Mouse (Mus musculus) small intestine, adult 2 months (tissue): ENCODE measurements around the gene Rflna. TPM values are rescaled to one million over a fixed set of nuclear protein-coding genes. Genes with fewer than 3 reads are reported as not detected.

ENCODE experiments used
- H3K27ac ChIP-seq: fragments of 200-500 bp; 2 replicates; pipeline ENCODE4 v1.5.1; 2012; ENCODE audit warnings: low read depth, low read length, control low read depth, inconsistent platforms; ENCODE audit not compliant: insufficient read depth
- H3K27me3 ChIP-seq: fragments of 200-500 bp; 2 replicates; pipeline ENCODE4 v1.6.1; 2012; ENCODE audit warnings: mild to moderate bottlenecking, moderate library complexity, low read length, inconsistent platforms; ENCODE audit not compliant: control insufficient read depth, insufficient read depth
- H3K36me3 ChIP-seq: fragments of 200-500 bp; 2 replicates; pipeline ENCODE4 v1.6.1; 2012; ENCODE audit warnings: mild to moderate bottlenecking, low read length, control low read depth, inconsistent platforms; ENCODE audit not compliant: control insufficient read depth, insufficient read depth
- H3K4me1 ChIP-seq: fragments of 200-500 bp; 2 replicates; pipeline ENCODE4 v1.6.1; 2012; ENCODE audit warnings: low read length, inconsistent platforms, mixed read lengths; ENCODE audit not compliant: control insufficient read depth, insufficient read depth, insufficient read length
- H3K4me3 ChIP-seq: fragments of 200-500 bp; 2 replicates; pipeline ENCODE4 v1.5.1; 2012; ENCODE audit warnings: low read depth, mild to moderate bottlenecking, control low read depth, inconsistent platforms, low read length, moderate library complexity
- CTCF ChIP-seq: fragments of 200-500 bp; IDR thresholded peaks from 2 replicates; pipeline ENCODE4 v1.5.1; 2012; ENCODE audit warnings: low read depth, mild to moderate bottlenecking, control low read depth, inconsistent platforms, low read length, moderate library complexity, mixed read lengths; ENCODE audit not compliant: insufficient replicate concordance, insufficient read length; ENCODE audit errors: extremely low read depth
- POLR2A ChIP-seq: fragments of 200-500 bp; IDR thresholded peaks from 2 replicates; pipeline ENCODE4 v1.6.1; 2012; ENCODE audit warnings: low read depth, mild to moderate bottlenecking, control low read depth, inconsistent platforms, low read length, moderate library complexity
- WGBS: fragments of 180-500 bp; shearing (Covaris S2); methylation state at CpG from one replicate; pipeline ENCODE4 v1.1.7; 2018; 5-methylcytosine and 5-hydroxymethylcytosine counted together
- polyA plus RNA-seq: library from polyadenylated mRNA; depleted of rRNA; stranded (reverse); fragments of >200 nt; gene quantifications from 2 replicates; pipeline ENCODE4 v1.2.3, GENCODE M21; 2012

The Rflna gene
- polyA plus RNA-seq, 1 experiment = 4.0 TPM

DNA sequence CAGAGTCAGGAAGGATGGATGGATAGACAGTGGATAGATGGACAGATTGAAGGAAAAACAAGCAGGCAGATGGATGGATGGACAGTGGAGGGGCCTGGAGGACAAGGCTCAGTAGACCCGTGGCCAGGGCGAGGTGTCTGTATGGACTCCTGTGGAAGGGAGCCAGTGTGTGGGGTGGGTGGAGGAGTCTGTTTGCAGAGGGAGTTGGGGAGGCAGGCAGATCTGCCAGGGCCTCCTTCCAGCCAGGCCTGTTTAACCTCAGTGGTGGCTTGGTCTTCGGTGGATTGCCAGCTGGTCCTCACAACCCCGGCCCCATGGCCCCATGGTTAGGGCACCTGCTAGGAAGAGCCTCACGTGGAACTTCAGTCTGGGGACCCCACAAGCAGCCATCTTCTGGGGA is 3.9 kb downstream of the Rflna start:
- Histone ChIP-seq H3K36me3 (no peaks in the 10 kb centered on the region), H3K4me3 (no peak overlapping the region), H3K27ac (no peak overlapping the region), H3K4me1 (peaks cover 3% of the 10 kb centered on the region), H3K27me3 (peaks cover 19% of the 10 kb centered on the region)
- TF ChIP-seq CTCF = no peak
- no peak for TF ChIP-seq POLR2A
- WGBS = 45% methylated on average over 5 of the region's 5 CpGs

DNA sequence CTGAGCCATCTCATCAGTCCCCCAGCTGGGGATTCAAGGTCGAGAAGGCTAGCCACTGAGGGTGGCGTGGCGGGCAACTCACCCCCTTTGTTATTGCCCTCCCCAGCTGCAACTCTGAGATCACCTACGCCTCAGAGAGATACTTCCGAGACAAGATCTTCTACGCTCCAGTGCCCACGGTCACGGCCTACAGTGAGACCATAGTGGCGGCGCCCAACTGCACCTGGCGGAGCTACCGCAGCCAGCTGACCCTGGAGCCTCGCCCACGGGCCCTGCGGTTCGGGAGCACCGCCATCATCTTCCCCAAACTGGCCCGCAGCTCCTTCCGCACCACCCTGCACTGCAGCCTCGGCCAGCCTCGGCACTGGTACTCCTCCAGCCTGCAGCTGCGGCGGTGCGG is 8.1 kb downstream of the Rflna start:
- H3K27me3 ChIP-seq = no peaks in the 10 kb centered on the region
- no peak overlapping the region for H3K4me3 ChIP-seq
- peaks cover 3% of the 10 kb centered on the region; the same call in 1 of the 2 replicates for H3K36me3 ChIP-seq
- H3K27ac ChIP-seq = no peak overlapping the region
- no peaks in the 10 kb centered on the region for H3K4me1 ChIP-seq
- 91% methylated on average over 24 of the region's 24 CpGs for WGBS
- TF ChIP-seq CTCF = no peak
- no peak for TF ChIP-seq POLR2A

DNA sequence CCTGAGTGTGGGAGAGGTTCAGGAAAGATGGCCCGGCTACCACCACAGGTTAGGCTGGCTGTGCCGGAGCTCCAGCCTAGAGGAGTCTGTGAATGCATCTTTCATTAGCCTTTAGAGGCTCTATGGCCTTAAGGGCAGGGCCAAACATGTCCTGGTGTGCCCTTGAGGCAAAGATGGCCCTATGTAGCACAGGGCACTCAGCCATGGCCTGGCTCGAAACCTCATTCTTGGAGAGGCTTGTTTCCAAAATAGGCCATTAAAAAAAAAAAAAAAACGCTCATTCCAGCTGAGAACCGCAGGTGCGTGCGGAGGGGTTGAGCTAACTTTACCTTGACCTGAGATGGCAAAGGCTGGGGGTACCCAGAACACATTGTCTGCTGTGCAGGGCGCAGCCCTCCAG is 8.6 kb downstream of the Rflna start:
- Histone ChIP-seq H3K36me3 (peaks cover 7% of the 10 kb centered on the region), H3K4me3 (no peak overlapping the region), H3K27ac (no peak overlapping the region), H3K4me1 (no peaks in the 10 kb centered on the region), H3K27me3 (no peaks in the 10 kb centered on the region)
- WGBS = 89% methylated on average over 8 of the region's 8 CpGs
- TF ChIP-seq CTCF (no peak), POLR2A (no peak)

DNA sequence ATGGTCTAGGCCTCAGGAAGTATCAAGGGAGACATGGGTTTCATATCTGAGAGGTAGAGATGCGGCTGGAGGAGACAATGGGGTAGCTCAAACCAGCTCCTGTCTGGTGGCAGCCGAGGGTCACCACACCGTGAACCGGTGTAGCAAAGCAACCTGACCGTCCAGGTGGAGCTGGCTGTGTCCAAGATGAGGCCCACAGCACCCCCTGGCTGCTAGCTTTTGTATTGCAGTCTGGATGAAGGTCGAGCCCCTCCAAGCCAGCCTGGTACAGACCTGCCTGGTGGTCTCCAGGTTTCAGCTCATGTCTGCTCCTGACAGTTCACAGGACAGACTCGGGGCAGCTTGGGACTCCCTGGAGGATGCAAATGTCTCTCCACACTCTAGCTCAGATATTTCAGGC is 11.5 kb downstream of the Rflna start:
- Histone ChIP-seq H3K27ac (no peak overlapping the region), H3K4me3 (no peak overlapping the region), H3K36me3 (peaks cover 32% of the 10 kb centered on the region), H3K27me3 (no peaks in the 10 kb centered on the region), H3K4me1 (no peaks in the 10 kb centered on the region)
- WGBS = 51% methylated on average over 7 of the region's 7 CpGs
- TF ChIP-seq CTCF (peak; percentile 72), POLR2A (no peak)

DNA sequence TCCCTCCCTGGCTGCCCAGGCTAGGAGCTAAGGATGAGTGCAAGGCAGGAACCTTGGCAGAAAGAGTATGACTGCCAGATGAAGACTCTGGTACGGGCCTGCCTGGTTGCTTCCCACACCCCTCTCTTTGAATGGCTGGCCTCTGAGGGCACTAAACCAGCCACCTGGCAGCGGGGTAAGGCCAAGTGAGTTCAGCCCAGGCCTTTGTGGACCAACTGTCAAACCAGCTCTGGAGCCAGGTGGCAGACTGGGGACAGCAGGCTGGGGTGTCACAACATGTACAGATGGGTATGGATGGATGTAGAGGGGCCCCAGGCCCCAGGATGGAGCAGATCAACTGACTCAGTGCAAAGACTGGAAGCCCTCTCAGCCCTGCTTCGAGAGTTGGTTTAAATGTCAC is 12.0 kb downstream of the Rflna start:
- Histone ChIP-seq H3K36me3 (peaks cover 34% of the 10 kb centered on the region), H3K4me3 (no peak overlapping the region), H3K27me3 (no peaks in the 10 kb centered on the region)

DNA sequence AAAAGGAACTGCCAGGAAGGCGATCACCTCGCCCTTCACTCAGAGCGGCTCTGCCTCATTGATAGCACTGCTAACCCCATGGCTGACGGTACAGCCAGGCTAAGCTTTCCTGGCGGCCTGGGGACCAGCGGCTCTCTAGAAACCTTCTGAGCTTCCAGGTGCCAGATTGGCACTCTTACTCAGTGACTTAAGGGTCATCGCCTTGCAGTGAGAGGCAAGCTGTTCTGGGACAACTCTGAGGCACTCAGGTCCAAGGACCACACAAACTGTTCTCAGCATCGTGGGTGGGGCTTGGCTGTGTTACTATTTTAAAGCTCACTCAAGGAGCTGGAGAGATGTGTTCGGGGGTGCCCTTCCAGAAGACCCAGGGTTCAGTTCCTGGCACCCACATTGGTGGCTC is 12.6 kb downstream of the Rflna start:
- no peaks in the 10 kb centered on the region for H3K27me3 ChIP-seq
- WGBS = 81% methylated on average over 9 of the region's 9 CpGs
- peaks cover 34% of the 10 kb centered on the region for H3K36me3 ChIP-seq
- H3K4me3 ChIP-seq = no peak overlapping the region
- H3K27ac ChIP-seq = no peak overlapping the region
- H3K4me1 ChIP-seq = no peaks in the 10 kb centered on the region
- TF ChIP-seq POLR2A = no peak
- no peak for TF ChIP-seq CTCF

More for the DNA sequence above, 12.0 kb downstream of the Rflna start:
- Histone ChIP-seq H3K27ac (no peak overlapping the region), H3K4me1 (no peaks in the 10 kb centered on the region)
- no peak for TF ChIP-seq CTCF
- no peak for TF ChIP-seq POLR2A
- 76% methylated on average over 3 of the region's 3 CpGs for WGBS

DNA sequence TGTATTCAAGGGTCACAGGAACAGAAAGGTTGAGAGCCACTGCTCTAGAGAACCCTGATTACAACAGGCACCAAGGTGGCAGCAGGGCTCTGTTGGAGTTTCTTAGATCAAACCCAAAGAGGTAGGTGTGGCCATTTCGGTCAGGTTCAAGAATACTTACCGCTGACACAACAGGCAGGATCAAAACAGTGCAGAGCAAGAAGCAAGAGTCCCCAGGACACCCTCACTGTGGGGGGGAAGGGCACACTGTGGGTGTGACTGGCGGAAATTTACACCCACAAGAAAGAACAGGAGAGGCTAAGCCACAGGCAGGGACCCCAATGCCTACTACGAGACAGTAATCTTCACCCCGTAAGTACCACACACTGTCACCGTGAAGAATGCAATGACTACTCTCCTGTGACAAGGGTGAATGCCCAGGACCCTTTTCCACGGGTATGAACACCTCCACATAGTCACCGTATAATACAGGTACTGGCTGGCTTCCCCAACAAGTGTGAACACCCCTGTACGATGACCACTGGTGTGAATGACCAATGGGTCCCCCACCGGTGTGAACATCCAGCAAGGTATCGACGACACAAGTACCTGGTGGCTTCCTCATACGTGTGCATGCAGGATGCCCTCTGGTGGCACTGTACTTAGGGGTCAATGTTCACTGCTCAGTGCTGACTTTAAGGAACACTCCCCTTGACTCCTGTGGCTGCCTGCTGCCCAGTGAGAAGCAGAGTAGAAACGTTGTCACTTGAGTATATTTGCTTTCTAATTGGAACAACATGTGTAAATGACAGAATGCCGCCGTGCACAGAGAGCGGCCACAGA is 13.6 kb downstream of the Rflna start:
- WGBS = 79% methylated on average over 17 of the region's 17 CpGs
- H3K27ac ChIP-seq = no peak overlapping the region
- H3K36me3 ChIP-seq = peaks cover 34% of the 10 kb centered on the region
- no peaks in the 10 kb centered on the region for H3K27me3 ChIP-seq
- TF ChIP-seq POLR2A (no peak), CTCF (no peak)
- H3K4me3 ChIP-seq = no peak overlapping the region
- H3K4me1 ChIP-seq = no peaks in the 10 kb centered on the region
